Mouse (Mus musculus) hindbrain, embryonic 10.5 days (tissue): ENCODE measurements around the gene Igfbp3. TPM values are rescaled to one million over a fixed set of nuclear protein-coding genes. Genes with fewer than 3 reads are reported as not detected.

Source experiments
- DNase-seq: peaks from one replicate; pipeline ENCODE4 v3.0.0-alpha.2; 2017; ENCODE audit warnings: low spot score
- H3K27ac ChIP-seq: fragments of 300-500 bp; sonication (generic); 2 replicates; pipeline ENCODE4 v1.5.1; 2016; ENCODE audit warnings: mild to moderate bottlenecking, moderate library complexity
- H3K27me3 ChIP-seq: fragments of 300-500 bp; sonication (generic); 2 replicates; pipeline ENCODE4 v1.6.1; 2016; ENCODE audit warnings: mild to moderate bottlenecking; ENCODE audit not compliant: poor library complexity, insufficient read depth, severe bottlenecking
- H3K36me3 ChIP-seq: fragments of 300-500 bp; sonication (generic); 2 replicates; pipeline ENCODE4 v1.6.1; 2016; ENCODE audit warnings: mild to moderate bottlenecking, moderate library complexity
- H3K4me1 ChIP-seq: fragments of 300-500 bp; sonication (generic); replicated peaks from 2 replicates; pipeline ENCODE4 v1.6.1; 2016; ENCODE audit warnings: mild to moderate bottlenecking
- H3K4me3 ChIP-seq: fragments of 300-500 bp; sonication (generic); 2 replicates; pipeline ENCODE4 v1.5.1; 2016; ENCODE audit warnings: mild to moderate bottlenecking, moderate library complexity
- H3K9me3 ChIP-seq: fragments of 300-500 bp; sonication (generic); 2 replicates; pipeline ENCODE4 v1.6.1; 2016; ENCODE audit warnings: mild to moderate bottlenecking, moderate library complexity
- WGBS: fragments of 180-500 bp; shearing (Covaris S2); methylation state at CpG from one replicate; pipeline ENCODE4 v1.1.7; 2016; 5-methylcytosine and 5-hydroxymethylcytosine counted together
- polyA plus RNA-seq: library from polyadenylated mRNA; unstranded; fragments of >200 nt; fragmentation: Nextera tagmentation; extraction: Ambion mirVana; gene quantifications from 2 replicates; pipeline ENCODE4 v1.2.1, GENCODE M21; 2016

Igfbp3 gene
- polyA plus RNA-seq, 1 experiment from 2014 or later = 12.5 TPM

DNA sequence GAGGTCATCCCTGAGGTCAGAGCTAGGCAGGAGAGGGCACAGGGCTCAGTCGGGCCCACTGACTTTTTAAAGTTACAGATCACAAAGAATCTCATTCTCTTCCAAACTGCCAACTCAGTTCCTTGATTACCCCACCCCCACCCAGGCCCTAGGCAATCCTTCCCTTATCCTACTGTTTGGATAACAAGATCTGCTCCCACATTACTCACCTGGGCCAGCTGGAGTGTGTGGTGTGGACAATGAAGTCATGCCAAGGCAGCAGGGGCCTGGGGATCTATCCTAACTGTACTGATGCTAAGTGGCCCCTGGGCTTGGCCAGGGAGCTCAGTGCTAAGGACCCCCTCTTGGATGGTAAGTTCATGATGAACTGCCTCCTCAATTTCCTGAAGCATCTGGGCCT is 29.3 kb downstream of the Igfbp3 start:
- Histone ChIP-seq H3K27ac (no peak overlapping the region), H3K9me3 (no peaks in the 10 kb centered on the region), H3K27me3 (no peaks in the 10 kb centered on the region), H3K36me3 (no peaks in the 10 kb centered on the region), H3K4me1 (peaks cover 38% of the 10 kb centered on the region), H3K4me3 (no peak overlapping the region)
- DNase-seq = no peak
- WGBS = 13% methylated on average over 1 of the region's 1 CpGs

GRCm38 (mm10) chr11:7182409-7183042 is 31.2 kb downstream of the Igfbp3 start:
- Histone ChIP-seq H3K27me3 (no peaks in the 10 kb centered on the region), H3K36me3 (no peaks in the 10 kb centered on the region), H3K4me1 (peaks cover 38% of the 10 kb centered on the region), H3K9me3 (no peaks in the 10 kb centered on the region), H3K4me3 (no peak overlapping the region), H3K27ac (no peak overlapping the region)
- 37% methylated on average over 8 of the region's 8 CpGs for WGBS
- DNase-seq = peak; percentile 28

DNA sequence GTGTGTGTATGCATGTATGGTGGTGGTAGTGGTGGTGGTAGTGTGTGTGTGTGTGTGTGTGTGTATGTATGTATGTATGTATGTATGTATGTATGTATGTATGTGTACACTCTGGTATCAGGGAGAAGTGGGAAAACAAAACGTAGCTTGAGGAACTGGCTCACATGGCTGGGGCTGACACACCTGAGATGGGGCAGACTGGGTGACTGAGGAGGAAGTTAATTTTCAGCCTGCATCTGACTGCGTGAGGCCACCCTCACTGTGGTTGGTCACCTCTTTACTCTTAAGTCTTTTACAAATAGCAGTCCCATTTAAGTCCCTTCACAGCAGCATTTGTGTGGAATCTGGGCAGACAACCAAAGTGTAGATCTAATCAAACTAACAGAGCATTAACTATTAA is 34.4 kb downstream of the Igfbp3 start:
- no peak overlapping the region for H3K27ac ChIP-seq
- no peak for DNase-seq
- no peaks in the 10 kb centered on the region for H3K36me3 ChIP-seq
- H3K9me3 ChIP-seq = no peaks in the 10 kb centered on the region
- H3K4me3 ChIP-seq = no peak overlapping the region
- H3K4me1 ChIP-seq = peaks cover 16% of the 10 kb centered on the region
- H3K27me3 ChIP-seq = no peaks in the 10 kb centered on the region
- 81% methylated on average over 2 of the region's 2 CpGs for WGBS

DNA sequence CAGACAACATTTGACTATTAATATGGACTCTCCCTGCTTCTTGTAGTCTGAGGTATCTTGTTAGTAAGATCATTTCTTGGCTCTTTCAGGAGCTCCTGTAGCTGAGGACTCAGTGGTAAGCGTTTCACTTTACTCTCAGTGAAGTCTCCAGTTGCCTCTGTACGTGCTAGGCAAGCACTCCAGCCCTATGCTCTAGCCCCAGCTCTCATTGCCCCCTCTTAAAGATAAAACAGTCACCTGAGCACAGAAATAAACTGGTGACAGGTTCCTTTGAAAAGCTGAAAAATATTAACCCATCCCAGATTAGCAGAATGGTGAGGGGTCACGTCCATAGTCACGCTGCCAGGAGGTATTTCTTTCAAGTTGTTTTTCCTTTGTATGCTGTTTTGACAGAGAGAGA is 35.0 kb downstream of the Igfbp3 start:
- H3K4me3 ChIP-seq = no peak overlapping the region
- no peak overlapping the region for H3K27ac ChIP-seq
- DNase-seq = no peak
- H3K4me1 ChIP-seq = peaks cover 11% of the 10 kb centered on the region
- WGBS = 81% methylated on average over 4 of the region's 4 CpGs
- no peaks in the 10 kb centered on the region for H3K27me3 ChIP-seq
- no peaks in the 10 kb centered on the region for H3K9me3 ChIP-seq
- H3K36me3 ChIP-seq = no peaks in the 10 kb centered on the region

DNA sequence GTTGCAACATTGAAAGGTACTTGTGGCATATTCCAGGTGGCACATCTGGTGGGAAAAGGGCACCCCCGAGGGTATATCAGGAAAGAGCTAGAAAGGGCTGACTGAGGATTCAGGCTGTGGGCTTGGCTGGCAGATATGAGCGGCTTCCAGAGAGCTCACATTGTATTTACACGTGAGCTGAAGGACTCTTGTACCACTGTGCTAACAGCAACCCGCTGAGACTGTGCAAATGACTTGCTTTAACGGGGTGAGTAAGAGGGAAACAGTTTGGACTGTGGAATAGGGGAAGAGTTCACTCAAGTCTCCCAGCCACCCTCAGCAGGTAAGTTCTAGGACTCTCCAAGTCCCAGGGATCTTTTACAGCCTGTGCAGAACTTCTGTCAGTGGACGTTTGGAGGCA is 40.1 kb downstream of the Igfbp3 start:
- no peaks in the 10 kb centered on the region for H3K9me3 ChIP-seq
- no peak overlapping the region for H3K27ac ChIP-seq
- no peak for DNase-seq
- WGBS = 90% methylated on average over 6 of the region's 6 CpGs
- H3K4me3 ChIP-seq = no peak overlapping the region
- H3K36me3 ChIP-seq = peaks cover 2% of the 10 kb centered on the region; the same call in 1 of the 2 replicates
- no peaks in the 10 kb centered on the region for H3K27me3 ChIP-seq
- H3K4me1 ChIP-seq = no peaks in the 10 kb centered on the region

DNA sequence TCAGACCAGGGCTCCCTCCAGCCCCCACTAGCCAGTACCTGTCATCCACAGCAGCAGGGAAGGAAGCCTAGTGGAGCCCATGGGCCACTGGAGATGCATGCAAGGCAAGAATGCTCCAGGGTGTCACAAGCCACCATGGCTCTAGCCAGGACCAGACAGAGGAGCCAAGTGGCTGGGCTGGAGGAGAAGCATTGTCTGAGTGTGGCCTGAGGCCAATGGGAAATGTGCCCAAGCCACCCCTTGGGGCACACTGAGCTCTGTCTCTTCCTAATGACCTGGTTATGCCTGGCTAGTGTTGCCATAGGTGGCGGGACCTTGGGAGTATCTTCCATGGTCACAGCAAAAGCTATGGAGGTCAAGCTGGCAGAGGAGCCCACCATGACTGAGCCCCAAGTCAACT is 44.1 kb downstream of the Igfbp3 start:
- DNase-seq = no peak
- Histone ChIP-seq H3K9me3 (no peaks in the 10 kb centered on the region), H3K27me3 (no peaks in the 10 kb centered on the region), H3K36me3 (peaks cover 2% of the 10 kb centered on the region; the same call in 1 of the 2 replicates), H3K4me3 (no peak overlapping the region), H3K4me1 (no peaks in the 10 kb centered on the region), H3K27ac (no peak overlapping the region)
- WGBS = 92% methylated on average over 1 of the region's 1 CpGs

DNA sequence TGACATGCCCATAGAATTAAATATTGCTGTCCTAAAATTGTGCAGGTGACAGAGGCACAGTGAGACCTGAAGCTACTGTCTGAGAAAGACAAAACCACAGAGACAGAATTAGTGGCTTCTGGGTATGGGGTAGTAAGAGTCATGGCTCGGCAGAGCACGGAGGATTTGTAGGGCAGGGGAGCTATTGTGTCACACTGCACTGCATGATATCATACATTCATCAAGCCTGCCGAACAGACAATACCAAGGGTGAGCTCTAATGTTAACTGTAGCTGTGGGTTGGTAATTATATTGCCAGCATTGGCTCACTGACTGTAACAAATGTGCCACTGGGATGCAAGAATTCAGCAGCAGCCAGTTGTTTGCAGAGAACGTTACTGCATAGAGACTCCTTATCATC is 49.3 kb downstream of the Igfbp3 start:
- H3K4me3 ChIP-seq = no peak overlapping the region
- no peaks in the 10 kb centered on the region; the same call in 1 of the 2 replicates for H3K36me3 ChIP-seq
- H3K27ac ChIP-seq = no peak overlapping the region
- no peaks in the 10 kb centered on the region for H3K27me3 ChIP-seq
- H3K4me1 ChIP-seq = peaks cover 18% of the 10 kb centered on the region
- no peaks in the 10 kb centered on the region for H3K9me3 ChIP-seq
- no peak for DNase-seq
- 71% methylated on average over 4 of the region's 4 CpGs for WGBS

- Histone ChIP-seq H3K36me3 (no peaks in the 10 kb centered on the region), H3K27me3 (no peaks in the 10 kb centered on the region), H3K4me1 (peaks cover 18% of the 10 kb centered on the region), H3K9me3 (no peaks in the 10 kb centered on the region), H3K4me3 (no peak overlapping the region), H3K27ac (peak overlapping the region; percentile 79)
- DNase-seq = peak; percentile 38
- 79% methylated on average over 8 of the region's 8 CpGs for WGBS
Measured at GRCm38 (mm10) chr11:7161502-7162174, 52.1 kb downstream of the Igfbp3 start.

DNA sequence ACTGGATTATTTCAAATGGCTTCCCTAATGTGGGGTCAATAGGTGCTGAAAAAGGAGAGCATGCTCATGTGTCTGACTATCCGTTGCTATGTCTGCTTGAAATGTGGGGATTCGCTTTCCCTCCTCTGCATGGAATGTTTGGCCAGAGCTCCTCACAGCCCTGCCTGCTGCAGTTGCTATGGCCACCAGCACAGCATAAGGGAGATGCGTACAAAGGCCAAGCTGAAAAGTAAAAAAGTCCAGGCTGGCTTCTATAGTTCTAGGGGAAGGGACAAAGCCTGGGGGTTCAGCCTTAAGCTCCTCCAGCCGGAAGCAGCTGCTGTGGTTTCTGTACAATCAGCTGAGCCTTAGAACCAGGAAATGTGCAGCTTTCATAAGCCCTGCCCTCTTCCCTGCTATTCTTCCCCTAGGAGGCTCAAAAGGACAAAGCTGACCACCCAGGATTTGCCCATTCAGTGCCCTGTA is 53.1 kb downstream of the Igfbp3 start:
- H3K4me1 ChIP-seq = peaks cover 18% of the 10 kb centered on the region
- 40% methylated on average over 4 of the region's 4 CpGs for WGBS
- H3K27ac ChIP-seq = peak overlapping the region; percentile 79
- H3K36me3 ChIP-seq = no peaks in the 10 kb centered on the region
- DNase-seq = peak; percentile 34
- H3K27me3 ChIP-seq = no peaks in the 10 kb centered on the region
- no peak overlapping the region for H3K4me3 ChIP-seq
- H3K9me3 ChIP-seq = no peaks in the 10 kb centered on the region

DNA sequence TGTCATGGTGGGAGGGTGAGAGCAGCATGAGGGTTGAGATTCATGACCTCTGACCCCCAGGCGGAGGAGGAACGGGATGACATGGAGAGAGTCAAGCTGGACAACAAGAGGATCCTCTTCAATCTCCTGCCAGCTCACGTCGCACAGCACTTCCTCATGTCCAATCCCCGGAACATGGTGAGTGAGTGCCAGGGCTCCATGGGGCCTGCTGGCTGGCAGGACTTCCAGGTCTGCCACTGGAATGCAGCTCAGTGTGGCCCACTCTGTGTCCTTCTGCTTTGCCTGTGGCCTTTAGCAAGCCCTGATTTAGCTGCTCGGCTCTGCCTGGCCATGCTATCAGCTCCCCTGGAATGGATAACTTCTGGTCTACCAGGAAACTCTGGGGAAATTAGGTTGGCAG is 53.6 kb downstream of the Igfbp3 start:
- no peak for DNase-seq
- Histone ChIP-seq H3K36me3 (no peaks in the 10 kb centered on the region), H3K4me3 (no peak overlapping the region), H3K9me3 (no peaks in the 10 kb centered on the region), H3K4me1 (peaks cover 18% of the 10 kb centered on the region), H3K27me3 (no peaks in the 10 kb centered on the region), H3K27ac (peak overlapping the region; percentile 79; the same call in 1 of the 2 replicates)
- WGBS = 73% methylated on average over 6 of the region's 6 CpGs

DNA sequence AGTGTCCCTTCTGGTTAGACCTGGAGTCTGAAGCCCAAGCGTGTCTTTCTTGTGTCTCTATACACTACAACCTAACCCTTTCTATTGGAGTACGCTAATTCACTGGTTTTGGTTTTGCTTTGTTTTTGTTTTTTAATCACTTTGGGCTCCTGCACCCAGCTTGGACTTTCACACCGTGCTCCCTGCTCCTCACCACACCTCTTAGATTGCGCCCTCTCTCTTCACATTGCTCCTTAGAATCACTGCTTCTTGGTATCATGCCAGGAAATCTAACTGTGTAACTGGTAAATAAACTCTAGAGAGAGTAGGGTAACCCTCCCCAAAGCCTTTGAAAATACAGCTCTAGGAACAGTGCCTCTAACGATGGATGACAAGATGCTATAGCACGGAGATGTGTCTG is 55.5 kb downstream of the Igfbp3 start:
- no peaks in the 10 kb centered on the region for H3K27me3 ChIP-seq

DNA sequence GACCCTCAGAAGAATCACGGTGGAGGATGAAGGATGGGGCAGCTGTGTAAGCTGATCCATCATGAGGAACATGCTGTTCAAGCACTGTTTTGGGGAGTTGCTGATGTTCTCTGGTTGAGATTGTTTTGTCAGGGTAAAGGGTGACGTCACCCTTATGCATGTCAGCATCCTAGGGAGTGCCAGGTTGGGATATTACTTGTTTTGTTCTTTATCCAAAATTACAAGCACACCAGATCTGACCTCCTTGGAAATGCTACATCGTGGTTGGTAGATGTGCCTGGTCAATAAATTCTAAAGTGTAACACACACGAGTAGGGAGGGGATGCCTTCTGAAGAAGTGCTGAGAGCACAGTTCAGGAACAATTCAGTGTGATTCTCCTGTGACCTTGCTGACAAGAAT is 57.3 kb downstream of the Igfbp3 start:
- Histone ChIP-seq H3K4me1 (peaks cover 17% of the 10 kb centered on the region), H3K27me3 (no peaks in the 10 kb centered on the region), H3K9me3 (no peaks in the 10 kb centered on the region), H3K27ac (no peak overlapping the region), H3K4me3 (no peak overlapping the region), H3K36me3 (no peaks in the 10 kb centered on the region)
- 73% methylated on average over 4 of the region's 4 CpGs for WGBS
- DNase-seq = no peak

More for the DNA sequence above, 55.5 kb downstream of the Igfbp3 start:
- H3K4me3 ChIP-seq = no peak overlapping the region
- 90% methylated on average over 6 of the region's 6 CpGs for WGBS
- no peak overlapping the region for H3K27ac ChIP-seq
- no peak for DNase-seq
- peaks cover 18% of the 10 kb centered on the region for H3K4me1 ChIP-seq
- H3K36me3 ChIP-seq = no peaks in the 10 kb centered on the region
- H3K9me3 ChIP-seq = no peaks in the 10 kb centered on the region
